Mouse (Mus musculus): ENCODE results near the gene Txlnb. TPM values are rescaled to one million over a fixed set of nuclear protein-coding genes. Genes with fewer than 3 reads are reported as not detected.

Gene Txlnb
- total and polyA plus RNA-seq, 3 experiments, result 0.16 TPM; not detected in 2

- peaks cover 4% of the 10 kb centered on the region; the same call in 1 of the 2 replicates for H3K27me3 ChIP-seq (ENCODE audit: insufficient read depth, low read length)
- no peaks in the 10 kb centered on the region for H3K9me3 ChIP-seq (replicated peaks)
- H3K36me3 ChIP-seq (replicated peaks), result no peaks in the 10 kb centered on the region
- H3K4me3 ChIP-seq (ENCODE audit: low read depth, low read length), result no peak overlapping the region
- no peaks in the 10 kb centered on the region for H3K4me1 ChIP-seq (ENCODE audit: insufficient read depth, low read depth, low read length)
- no peak for ATAC-seq (ENCODE audit: extremely low read depth, insufficient number of reproducible peaks, low FRiP score, poor library complexity, severe bottlenecking)
- DNase-seq (ENCODE audit: low spot score), result no peak
- TF ChIP-seq GATA2 (IDR thresholded peaks at IDR 0.05; ENCODE audit: borderline replicate concordance, low read depth, low read length) (no peak), GATA1 (IDR thresholded peaks at IDR 0.05; ENCODE audit: borderline replicate concordance, low read length) (no peak), CTCF (IDR thresholded peaks at IDR 0.05; ENCODE audit: low read depth, low read length) (no peak), TAL1 (conservative IDR thresholded peaks at IDR 0.05; ENCODE audit: low read depth, low read length) (no peak), POLR2AphosphoS5 (IDR thresholded peaks at IDR 0.05; ENCODE audit: insufficient replicate concordance, low read depth, low read length) (no peak)
Observed at GRCm38 (mm10) chr10:17835031-17835430, 39.0 kb downstream of the Txlnb start.

- no peaks in the 10 kb centered on the region for H3K36me3 ChIP-seq (replicated peaks)
- DNase-seq (ENCODE audit: low spot score), result no peak
- no peak for TF ChIP-seq GATA2 (IDR thresholded peaks at IDR 0.05; ENCODE audit: borderline replicate concordance, low read depth, low read length)
- no peak for TF ChIP-seq GATA1 (IDR thresholded peaks at IDR 0.05; ENCODE audit: borderline replicate concordance, low read length)
- no peak for TF ChIP-seq CTCF (IDR thresholded peaks at IDR 0.05; ENCODE audit: low read depth, low read length)
- TF ChIP-seq POLR2AphosphoS5 (IDR thresholded peaks at IDR 0.05; ENCODE audit: insufficient replicate concordance, low read depth, low read length), result no peak
- no peak for TF ChIP-seq TAL1 (conservative IDR thresholded peaks at IDR 0.05; ENCODE audit: low read depth, low read length)
- no peaks in the 10 kb centered on the region for H3K4me1 ChIP-seq (ENCODE audit: insufficient read depth, low read depth, low read length)
- ATAC-seq (ENCODE audit: extremely low read depth, insufficient number of reproducible peaks, low FRiP score, poor library complexity, severe bottlenecking), result no peak
- no peaks in the 10 kb centered on the region for H3K9me3 ChIP-seq (replicated peaks)
- peaks cover 4% of the 10 kb centered on the region; the same call in 1 of the 2 replicates for H3K27me3 ChIP-seq (ENCODE audit: insufficient read depth, low read length)
- H3K4me3 ChIP-seq (ENCODE audit: low read depth, low read length), result no peak overlapping the region
Observed at GRCm38 (mm10) chr10:17836275-17836674, 40.2 kb downstream of the Txlnb start.

DNA sequence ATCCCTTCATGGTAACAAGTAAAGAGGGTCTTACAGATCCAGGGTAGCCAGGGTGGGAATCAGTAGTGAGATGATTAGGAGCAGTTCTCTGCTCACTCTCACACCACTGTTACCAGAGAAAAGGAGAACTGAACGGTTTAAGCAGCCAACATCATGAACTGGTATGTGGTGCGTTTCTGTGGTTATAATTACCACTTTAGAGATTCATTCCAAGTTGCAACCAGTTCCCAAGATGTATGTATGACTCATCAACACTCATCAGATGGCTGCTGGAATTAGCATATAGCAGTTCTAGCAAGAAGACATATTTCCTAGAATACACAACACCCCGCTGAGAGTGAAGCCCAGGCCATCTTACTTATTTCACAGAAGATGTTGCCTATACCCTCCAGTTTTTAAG, 46.0 kb downstream of the Txlnb start:
- TF ChIP-seq POLR2AphosphoS5 (IDR thresholded peaks at IDR 0.05; ENCODE audit: insufficient replicate concordance, low read depth, low read length) (no peak), GATA2 (IDR thresholded peaks at IDR 0.05; ENCODE audit: borderline replicate concordance, low read depth, low read length) (no peak), TAL1 (conservative IDR thresholded peaks at IDR 0.05; ENCODE audit: low read depth, low read length) (no peak), GATA1 (IDR thresholded peaks at IDR 0.05; ENCODE audit: borderline replicate concordance, low read length) (no peak), CTCF (IDR thresholded peaks at IDR 0.05; ENCODE audit: low read depth, low read length) (no peak)
- Histone ChIP-seq H3K4me1 (ENCODE audit: insufficient read depth, low read depth, low read length) (no peaks in the 10 kb centered on the region), H3K27me3 (ENCODE audit: insufficient read depth, low read length) (peaks cover 10% of the 10 kb centered on the region; the same call in 1 of the 2 replicates), H3K4me3 (ENCODE audit: low read depth, low read length) (no peak overlapping the region), H3K9me3 (replicated peaks) (no peaks in the 10 kb centered on the region), H3K36me3 (replicated peaks) (no peaks in the 10 kb centered on the region)
- no peak for DNase-seq (ENCODE audit: low spot score)
- ATAC-seq (ENCODE audit: extremely low read depth, insufficient number of reproducible peaks, low FRiP score, poor library complexity, severe bottlenecking), result no peak

GRCm38 (mm10) chr10:17844781-17845537, 48.9 kb downstream of the Txlnb start:
- H3K4me1 ChIP-seq (ENCODE audit: insufficient read depth, low read depth, low read length), result no peaks in the 10 kb centered on the region
- H3K9me3 ChIP-seq (replicated peaks), result no peaks in the 10 kb centered on the region
- no peak overlapping the region for H3K4me3 ChIP-seq (ENCODE audit: low read depth, low read length)
- no peak for TF ChIP-seq CTCF (IDR thresholded peaks at IDR 0.05; ENCODE audit: low read depth, low read length)
- TF ChIP-seq GATA1 (IDR thresholded peaks at IDR 0.05; ENCODE audit: borderline replicate concordance, low read length), result no peak
- TF ChIP-seq POLR2AphosphoS5 (IDR thresholded peaks at IDR 0.05; ENCODE audit: insufficient replicate concordance, low read depth, low read length), result no peak
- TF ChIP-seq GATA2 (IDR thresholded peaks at IDR 0.05; ENCODE audit: borderline replicate concordance, low read depth, low read length), result no peak
- TF ChIP-seq TAL1 (conservative IDR thresholded peaks at IDR 0.05; ENCODE audit: low read depth, low read length), result no peak
- no peak for ATAC-seq (ENCODE audit: extremely low read depth, insufficient number of reproducible peaks, low FRiP score, poor library complexity, severe bottlenecking)
- DNase-seq (ENCODE audit: low spot score), result no peak
- no peaks in the 10 kb centered on the region for H3K36me3 ChIP-seq (replicated peaks)
- peaks cover 7% of the 10 kb centered on the region; the same call in 1 of the 2 replicates for H3K27me3 ChIP-seq (ENCODE audit: insufficient read depth, low read length)

GRCm38 (mm10) chr10:17857647-17858261, 61.7 kb downstream of the Txlnb start:
- H3K36me3 ChIP-seq (replicated peaks), result no peaks in the 10 kb centered on the region
- H3K4me1 ChIP-seq (ENCODE audit: insufficient read depth, low read depth, low read length), result no peaks in the 10 kb centered on the region
- ATAC-seq (ENCODE audit: extremely low read depth, insufficient number of reproducible peaks, low FRiP score, poor library complexity, severe bottlenecking) (no peak), DNase-seq (ENCODE audit: low spot score) (no peak)
- TF ChIP-seq POLR2AphosphoS5 (IDR thresholded peaks at IDR 0.05; ENCODE audit: insufficient replicate concordance, low read depth, low read length), result no peak
- no peak for TF ChIP-seq CTCF (IDR thresholded peaks at IDR 0.05; ENCODE audit: low read depth, low read length)
- TF ChIP-seq GATA2 (IDR thresholded peaks at IDR 0.05; ENCODE audit: borderline replicate concordance, low read depth, low read length), result no peak
- TF ChIP-seq TAL1 (conservative IDR thresholded peaks at IDR 0.05; ENCODE audit: low read depth, low read length), result no peak
- TF ChIP-seq GATA1 (IDR thresholded peaks at IDR 0.05; ENCODE audit: borderline replicate concordance, low read length), result no peak
- H3K27me3 ChIP-seq (ENCODE audit: insufficient read depth, low read length), result 0 out of 2 replicates have a peak, but pooled peaks cover 4% of the 10 kb centered on the region
- H3K4me3 ChIP-seq (ENCODE audit: low read depth, low read length), result no peak overlapping the region
- no peaks in the 10 kb centered on the region for H3K9me3 ChIP-seq (replicated peaks)
